Mouse (Mus musculus) c-Kit-positive CD71-positive TER-119-negative erythroid progenitor cells, embryonic 14.5 days (primary cell): ENCODE results near the gene Sprr1a.
"Not testable (repeated sequence)": the region's sequence is repeated elsewhere in the genome, so short reads cannot be mapped to it uniquely, and the experiment has no call there.

Experiments
- DNase-seq: peaks from one replicate; pipeline ENCODE4 v3.0.0-alpha.2; 2013; ENCODE audit warnings: low read depth

The Sprr1a gene

GRCm38 (mm10) chr3:92485863-92486262 lies at the start of gene Sprr1a:
Sprr1a (minus strand) TSS chr3:92485895.
- no peak for DNase-seq

- DNase-seq, result no peak
Measured at GRCm38 (mm10) chr3:92534411-92534810, 48.7 kb upstream of the Sprr1a start, which contains the start of gene 2310046K23Rik. 2310046K23Rik (minus strand) TSS chr3:92534511.

GRCm38 (mm10) chr3:92512325-92512724 lies 26.6 kb upstream of the Sprr1a start:
- DNase-seq, result no peak

GRCm38 (mm10) chr3:92510786-92511185 lies 25.1 kb upstream of the Sprr1a start:
- DNase-seq, result no peak

GRCm38 (mm10) chr3:92508185-92508584 lies 22.5 kb upstream of the Sprr1a start:
- no peak for DNase-seq

GRCm38 (mm10) chr3:92503528-92503927 lies 17.8 kb upstream of the Sprr1a start:
- DNase-seq, result no peak

GRCm38 (mm10) chr3:92500393-92500792 lies 14.7 kb upstream of the Sprr1a start, which contains the start of gene Sprr4:
Sprr4 (minus strand) TSS chr3:92500493.
- no peak for DNase-seq

GRCm38 (mm10) chr3:92490262-92490661 lies 4.6 kb upstream of the Sprr1a start:
- not testable (repeated sequence) for DNase-seq

GRCm38 (mm10) chr3:92486307-92486706 lies 612 bp upstream of the Sprr1a start:
- DNase-seq, result no peak

- DNase-seq, result not testable (repeated sequence)
Measured at GRCm38 (mm10) chr3:92481249-92481648, 4.4 kb downstream of the Sprr1a start.

- DNase-seq, result no peak
Measured at GRCm38 (mm10) chr3:92470111-92470510, 15.6 kb downstream of the Sprr1a start.

GRCm38 (mm10) chr3:92467424-92467823 lies 18.3 kb downstream of the Sprr1a start:
- no peak for DNase-seq

GRCm38 (mm10) chr3:92466576-92466975 lies 19.1 kb downstream of the Sprr1a start:
- no peak for DNase-seq

GRCm38 (mm10) chr3:92458620-92459019 lies 27.1 kb downstream of the Sprr1a start, which contains the start of gene Sprr3:
Sprr3 (minus strand) TSS chr3:92458720.
- DNase-seq, result no peak

- DNase-seq, result no peak
Measured at GRCm38 (mm10) chr3:92455151-92455550, 30.5 kb downstream of the Sprr1a start.

GRCm38 (mm10) chr3:92440177-92440576 lies 45.5 kb downstream of the Sprr1a start:
- no peak for DNase-seq

GRCm38 (mm10) chr3:92438689-92439088 lies 47.0 kb downstream of the Sprr1a start, which contains the start of gene Sprr1b:
Sprr1b (minus strand) TSS chr3:92438789.
- DNase-seq, result no peak
